Mouse (Mus musculus) adrenal gland, adult 8-10 months (tissue): ENCODE measurements at regions not wholly inside any gene's neighbourhood (a gene's known extent, or its start where the extent isn't known, plus 50 kb on each side); places are given as distances from the start of the nearest gene placed in this dataset.

Experiments used
- DNase-seq: peaks from one replicate; pipeline ENCODE4 v3.0.0; 2022

DNA sequence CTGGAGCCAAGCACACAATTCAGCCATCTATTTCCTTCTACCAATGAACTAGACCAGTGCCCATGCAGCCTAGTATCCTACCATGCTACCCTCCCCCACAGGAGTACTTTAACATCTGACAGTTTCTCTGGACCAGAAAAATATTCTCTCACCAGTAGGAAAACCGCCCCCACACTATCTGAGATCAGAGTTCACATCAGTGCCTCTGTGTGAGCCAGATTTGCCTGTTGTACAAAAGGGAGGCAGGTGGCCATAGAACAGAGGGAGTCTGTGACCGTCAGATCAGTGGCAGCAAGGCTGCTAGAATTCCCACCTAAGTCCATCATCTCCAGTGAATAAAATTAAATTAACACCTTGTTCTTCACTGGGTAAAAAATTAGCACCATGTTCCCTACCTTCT, 166.5 kb downstream of the Atp23 start:
- no peak for DNase-seq

DNA sequence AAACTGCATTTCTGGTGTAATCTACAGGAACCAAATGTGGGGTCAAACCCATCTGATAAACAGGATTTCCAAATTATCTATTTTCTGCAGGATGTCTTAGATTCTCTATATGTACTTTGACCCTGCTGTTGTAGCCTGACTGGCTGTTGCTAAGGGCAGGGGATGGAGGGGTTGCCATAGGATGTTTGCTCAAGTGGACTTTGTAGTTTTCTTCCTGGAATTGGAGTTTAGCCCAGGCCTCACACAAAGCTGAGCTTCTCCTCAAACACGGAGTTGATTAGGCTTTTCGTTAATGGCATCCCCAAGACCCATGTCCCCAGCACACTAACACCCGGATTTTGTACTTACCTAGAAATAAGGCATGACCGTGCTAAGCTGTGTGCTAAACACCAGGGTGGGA, 173.3 kb downstream of the Atp23 start:
- DNase-seq = no peak

GRCm38 (mm10) chr10:126717961-126718360, 183.2 kb downstream of the Atp23 start:
- peak; percentile 76 for DNase-seq

- DNase-seq = no peak
Observed at GRCm38 (mm10) chr10:126711758-126712157, 189.4 kb downstream of the Atp23 start.

- DNase-seq = no peak
Observed at GRCm38 (mm10) chr10:126709219-126709917, 191.8 kb downstream of the Atp23 start.

DNA sequence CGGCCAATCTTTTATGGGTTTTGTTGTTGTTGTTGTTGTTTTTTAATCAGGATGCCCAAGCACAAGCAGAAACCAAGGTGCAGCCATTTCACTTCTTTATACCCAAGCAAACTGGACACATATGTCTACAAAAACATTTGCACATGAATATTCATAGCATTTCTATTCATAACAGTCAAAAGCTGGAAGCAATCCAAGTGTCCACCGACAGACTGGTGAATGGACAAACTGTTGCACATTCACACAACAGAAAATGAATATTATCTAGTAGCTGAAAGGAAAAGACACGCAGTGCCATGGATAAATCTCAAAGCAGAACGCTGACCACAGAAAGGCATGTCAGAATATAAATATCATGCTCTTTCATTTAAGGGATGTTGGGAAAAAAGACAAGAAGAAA, 192.4 kb downstream of the Atp23 start:
- DNase-seq = no peak

GRCm38 (mm10) chr10:126708215-126708614, 192.9 kb downstream of the Atp23 start:
- DNase-seq = no peak

GRCm38 (mm10) chr10:126697086-126697485, 204.1 kb downstream of the Atp23 start:
- peak; percentile 37 for DNase-seq

GRCm38 (mm10) chr10:126690914-126691673, 210.1 kb downstream of the Atp23 start:
- no peak for DNase-seq

DNA sequence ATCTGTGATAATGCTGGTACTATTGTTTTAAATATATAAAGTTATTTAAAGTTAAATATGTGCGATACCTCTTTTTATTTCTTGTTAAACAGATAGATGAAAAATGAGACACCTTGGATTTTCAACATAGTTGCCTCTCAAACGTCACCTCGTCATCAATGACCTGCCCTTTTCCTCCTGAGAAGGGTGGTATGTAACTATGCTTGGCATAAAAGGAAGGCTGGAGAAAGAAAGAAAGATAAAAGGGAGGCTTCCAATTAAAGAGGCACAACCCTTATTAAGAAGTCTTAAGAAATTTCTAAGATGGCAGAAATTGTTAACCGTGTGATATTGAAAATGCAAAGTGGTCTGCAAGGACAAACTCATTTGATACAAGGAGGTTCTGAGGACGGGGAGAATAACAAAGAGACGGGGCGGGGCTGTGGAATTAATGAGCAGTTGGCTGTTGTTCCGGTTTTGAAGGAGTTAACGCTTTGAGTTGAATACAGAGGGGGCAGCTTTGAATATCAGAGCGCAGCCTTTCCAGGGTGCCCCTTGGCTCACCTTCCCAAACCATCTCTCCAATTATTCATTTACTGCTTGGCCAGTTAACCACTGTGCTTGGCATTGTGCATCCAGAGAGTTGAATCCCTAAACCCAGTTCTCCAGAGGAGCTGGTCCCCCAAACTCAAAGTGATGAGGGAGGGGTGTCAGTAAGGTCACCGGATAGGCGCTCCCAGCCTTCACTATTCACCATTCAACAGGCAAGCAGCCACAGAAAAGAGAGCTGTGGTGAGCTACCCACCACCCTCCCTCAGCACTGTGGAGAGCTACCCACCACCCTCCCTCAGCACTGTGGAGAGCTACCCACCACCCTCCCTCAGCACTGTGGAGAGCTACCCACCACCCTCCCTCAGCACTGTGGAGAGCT, 220.6 kb downstream of the Atp23 start:
- DNase-seq = no peak

- DNase-seq = no peak
Observed at GRCm38 (mm10) chr10:126679224-126680120, 221.7 kb downstream of the Atp23 start.

GRCm38 (mm10) chr10:126673437-126673836, 227.7 kb downstream of the Atp23 start:
- no peak for DNase-seq

DNA sequence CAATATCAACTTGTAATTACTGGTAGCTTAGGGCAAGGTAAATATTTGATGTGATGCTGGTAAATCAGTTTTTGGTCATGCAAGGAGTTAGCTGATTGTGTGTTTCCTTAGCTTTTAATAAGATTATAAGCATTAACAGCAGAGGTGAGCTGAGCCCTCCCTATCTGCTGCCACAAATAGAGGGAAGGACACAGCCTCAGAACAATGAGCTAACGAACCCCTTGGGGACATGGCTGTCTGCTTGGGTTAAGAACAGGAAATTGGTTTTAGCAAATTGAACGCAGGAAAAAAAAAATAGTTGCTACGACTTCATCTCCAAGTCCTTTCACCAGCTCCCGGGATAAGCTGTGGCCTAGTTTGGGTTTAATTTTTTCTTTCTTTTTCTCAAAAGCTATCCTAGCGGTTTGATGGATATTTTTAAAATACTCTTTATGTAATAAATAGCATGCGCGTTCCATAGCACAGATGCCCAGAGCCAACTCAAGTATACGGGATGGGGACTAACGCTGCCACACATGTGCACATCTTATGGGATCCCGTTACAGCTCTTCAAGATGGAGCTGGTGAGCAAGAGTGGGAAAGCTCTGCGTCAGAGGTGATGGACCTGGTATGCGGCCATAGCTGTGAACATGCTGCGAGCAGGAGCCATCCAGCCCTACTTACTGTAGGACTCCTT, 236.6 kb downstream of the Atp23 start:
- DNase-seq = no peak

DNA sequence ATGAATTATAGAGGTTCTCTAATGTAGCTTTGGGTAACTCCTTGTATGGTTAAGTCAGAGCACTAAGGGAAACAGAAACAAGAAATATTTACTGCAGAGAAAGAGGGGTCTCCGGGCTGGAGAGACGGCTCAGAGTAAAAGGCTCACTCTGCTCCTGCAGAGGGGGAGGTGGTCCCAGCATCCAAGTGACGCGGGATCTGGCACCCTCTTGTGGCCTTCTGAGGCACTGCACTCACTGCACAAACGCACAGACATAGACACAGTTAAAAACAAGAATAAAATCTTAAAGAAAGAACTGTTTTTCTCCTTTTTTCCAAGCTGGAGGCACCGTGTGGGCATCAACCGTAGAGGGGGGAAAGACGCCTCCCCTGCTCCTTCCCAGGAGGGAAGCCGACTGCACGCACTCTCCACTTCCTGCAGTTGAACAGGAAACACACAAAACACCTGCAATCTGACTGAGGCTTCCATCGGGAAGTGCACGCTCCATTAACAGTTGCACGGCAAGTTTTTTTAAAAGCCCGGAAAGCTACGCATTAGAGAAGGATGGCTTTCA, 237.6 kb downstream of the Atp23 start:
- DNase-seq = no peak

GRCm38 (mm10) chr10:126662765-126663164, 238.4 kb downstream of the Atp23 start:
- no peak for DNase-seq

DNA sequence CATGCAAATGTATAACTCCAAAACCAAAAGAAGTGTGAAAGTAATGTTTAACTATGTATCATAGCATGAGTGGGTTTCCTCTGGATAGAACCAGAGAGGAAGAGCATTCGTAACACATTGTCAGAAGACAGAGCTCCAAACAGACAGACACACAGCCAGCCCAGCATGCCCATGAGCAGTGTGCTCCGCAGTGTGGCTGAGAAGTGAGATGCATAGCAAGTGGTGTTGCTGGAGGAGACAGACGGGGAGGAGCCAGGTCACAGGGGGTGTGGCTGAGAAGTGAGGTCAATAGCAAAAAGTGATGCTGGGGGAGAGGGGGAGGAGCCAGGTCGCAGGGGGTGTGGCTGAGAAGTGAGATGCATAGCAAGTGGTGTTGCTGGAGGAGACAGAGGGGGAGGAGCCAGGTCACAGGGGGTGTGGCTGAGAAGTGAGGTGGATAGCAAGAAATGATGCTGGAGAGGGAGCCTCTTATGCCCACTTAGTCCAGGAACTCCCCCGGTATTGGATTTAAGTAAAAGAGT, 240.0 kb downstream of the Atp23 start:
- DNase-seq = no peak

DNA sequence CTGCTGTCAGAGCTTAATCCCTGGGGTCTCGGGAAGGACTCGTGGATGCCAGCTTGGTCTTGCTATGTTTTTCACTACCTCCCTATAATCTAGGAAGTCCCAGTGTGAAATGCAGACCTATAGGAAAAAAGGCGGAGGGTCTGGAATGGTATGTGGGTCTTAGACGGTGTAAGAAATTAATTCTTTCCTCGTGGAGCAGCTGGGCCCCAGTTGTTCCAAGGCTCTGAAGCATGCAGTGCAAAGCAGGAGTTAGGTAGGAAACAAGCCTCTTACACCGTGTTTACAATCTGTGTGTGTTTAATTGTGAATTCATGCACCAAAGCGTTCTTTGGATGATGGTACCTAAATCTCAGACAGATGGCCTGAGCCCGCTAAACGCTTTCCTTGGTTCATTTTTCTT, 241.1 kb downstream of the Atp23 start:
- no peak for DNase-seq

DNA sequence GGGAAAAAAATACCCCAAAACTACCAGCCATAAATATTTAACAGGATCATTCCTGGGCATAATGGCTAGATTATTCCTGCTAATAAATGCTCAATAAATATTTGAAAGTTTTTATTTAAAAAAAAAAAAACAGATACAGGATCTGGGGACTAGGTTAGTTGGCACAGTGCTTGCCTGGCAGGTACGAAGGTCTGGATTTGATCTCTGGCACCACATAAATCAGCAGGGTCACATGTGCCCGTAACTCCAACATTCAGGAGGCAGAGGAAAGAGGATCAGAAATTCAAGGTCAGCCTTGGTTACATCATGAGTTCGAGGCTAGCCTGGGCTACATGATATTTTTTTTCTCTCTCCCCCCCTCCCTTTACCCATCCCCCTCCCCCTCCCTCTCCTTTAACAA, 248.5 kb downstream of the Atp23 start:
- DNase-seq = no peak

- no peak for DNase-seq
Observed at GRCm38 (mm10) chr10:126646587-126646986, 254.6 kb downstream of the Atp23 start.

GRCm38 (mm10) chr10:126641792-126642289, 259.3 kb downstream of the Atp23 start:
- DNase-seq = no peak

DNA sequence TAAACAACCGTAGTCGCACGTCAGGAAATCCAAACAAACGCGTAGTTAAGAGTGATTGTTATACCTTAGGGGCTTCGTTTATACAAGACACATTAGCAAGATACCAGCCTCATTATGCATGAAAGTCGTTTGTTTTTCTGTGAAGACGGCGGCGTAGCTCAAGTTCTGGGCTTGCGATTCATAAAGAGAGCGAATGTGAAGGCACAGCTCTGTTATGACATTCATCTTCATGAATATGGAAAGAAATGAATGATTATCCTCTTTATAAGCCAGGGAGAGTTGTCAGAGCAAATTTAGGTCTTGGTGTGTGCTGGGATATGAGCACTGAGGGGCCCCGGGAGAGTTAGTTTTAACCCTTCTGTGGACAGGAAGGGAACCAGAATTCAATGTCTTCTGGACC, 266.4 kb downstream of the Atp23 start:
- no peak for DNase-seq
